ENCODE assay signal across 10 mouse cellular contexts in the genomic region with DNA sequence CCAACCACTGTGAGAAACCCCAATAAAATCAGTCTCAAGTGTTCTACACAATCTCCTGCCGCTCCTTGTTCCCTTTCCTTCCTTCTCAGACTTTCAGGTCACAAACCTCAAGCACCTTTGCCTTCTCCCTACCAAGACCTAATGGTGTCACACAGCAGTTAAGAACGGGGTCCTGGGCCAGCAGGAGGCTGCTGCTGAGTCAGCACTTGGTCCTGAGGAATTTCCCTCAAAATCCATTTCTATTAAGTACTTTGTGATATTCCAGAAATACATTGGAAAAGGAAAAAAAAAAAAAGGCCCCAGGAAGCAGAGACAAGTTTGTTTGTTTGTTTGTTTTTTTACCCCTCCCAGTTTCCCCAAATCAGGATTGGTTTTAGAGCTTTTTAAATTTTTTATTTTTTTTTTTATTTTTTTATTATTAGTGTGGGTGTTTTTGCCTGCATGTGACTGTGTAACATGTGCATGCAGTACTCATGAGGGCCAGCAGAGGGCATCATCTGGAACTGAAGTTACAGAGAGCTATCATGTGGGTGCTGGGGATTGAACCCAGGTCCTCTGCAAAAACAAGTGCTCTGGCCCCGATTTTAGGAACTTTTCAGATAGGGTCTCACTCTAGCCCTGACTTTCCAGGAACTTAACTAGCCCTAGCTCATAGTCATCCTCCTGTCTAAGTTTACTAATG. TPM values are rescaled to one million over a fixed set of nuclear protein-coding genes. Genes with fewer than 3 reads are reported as not detected.
DNase-seq lines count a peak whose midpoint lies in the region; ATAC-seq and TF ChIP-seq lines count a peak whose summit lies in the region.
"Had no signal": no experiment of that assay in that cellular context is flagged by ENCODE, and none has a peak within 500 bp of the region (broad histone marks: within the 10 kb centered on the region; RNA-seq: fewer than 3 reads in every experiment).

No protein-coding gene starts in this region.

- H3K9ac ChIP-seq in forebrain, embryonic 13.5 days, result no peak overlapping the region
- H3K9ac ChIP-seq: embryonic facial prominence, embryonic 15.5 days; liver, embryonic 13.5 days had no signal

- no peak overlapping the region for H3K4me3 ChIP-seq in layer of hippocampus, adult 2 months
- no peak overlapping the region for H3K4me3 ChIP-seq in forebrain, embryonic 13.5 days
- H3K4me3 ChIP-seq: embryonic facial prominence, embryonic 15.5 days; liver, embryonic 13.5 days had no signal

- H3K27ac ChIP-seq in layer of hippocampus, adult 2 months, result no peak overlapping the region
- no peak overlapping the region for H3K27ac ChIP-seq in forebrain, embryonic 13.5 days
- H3K27ac ChIP-seq: embryonic facial prominence, embryonic 15.5 days; liver, embryonic 13.5 days had no signal

- no peak for ATAC-seq in forebrain, embryonic 13.5 days

- peak; percentile 75 for TF ChIP-seq CTCF in layer of hippocampus, adult 2 months (conservative IDR thresholded peaks at IDR 0.05)

- WGBS in forebrain, embryonic 13.5 days, result 91% methylated on average over 3 of the region's 3 CpGs

- no peak overlapping the region for H3K4me2 ChIP-seq in forebrain, embryonic 13.5 days
- H3K4me2 ChIP-seq: embryonic facial prominence, embryonic 15.5 days; liver, embryonic 13.5 days had no signal

- no peaks in the 10 kb centered on the region for H3K27me3 ChIP-seq in forebrain, embryonic 13.5 days
- H3K27me3 ChIP-seq: embryonic facial prominence, embryonic 15.5 days; liver, embryonic 13.5 days had no signal

- DNase-seq in layer of hippocampus, adult 2 months (ENCODE audit: low spot score in 2 of 2), result no peak
- no peak for DNase-seq in layer of hippocampus, postnatal 25 days (ENCODE audit: extremely low spot score in 1 of 2, low spot score in 1 of 2)
- DNase-seq in B cell, adult 2 months, result peak; percentile 55 to 59
- peak; percentile 84 for DNase-seq in ES-CJ7 (ENCODE audit: low read depth, low spot score)
- DNase-seq in lung, postnatal 14 days, result peak; percentile 37
- no peak for DNase-seq in right cerebral cortex, adult 2 months (ENCODE audit: low spot score in 2 of 2)
- DNase-seq: liver, embryonic 13.5 days had no signal

- peaks cover 51% of the 10 kb centered on the region for H3K36me3 ChIP-seq in forebrain, embryonic 13.5 days (ENCODE audit: poor library complexity, severe bottlenecking)

- no peaks in the 10 kb centered on the region for H3K9me3 ChIP-seq in forebrain, embryonic 13.5 days (replicated peaks)
- H3K9me3 ChIP-seq: embryonic facial prominence, embryonic 15.5 days; liver, embryonic 13.5 days had no signal

- no peaks in the 10 kb centered on the region for H3K4me1 ChIP-seq in forebrain, embryonic 13.5 days

RNA-seq across cellular contexts. Expression of gene Cyp17a1, which starts 15.5 kb away (rescaled TPM):
- not detected for total RNA-seq in layer of hippocampus, adult 2 months (2021)
- total RNA-seq in layer of hippocampus, postnatal 25 days (2021), result not detected
- not detected in 2 replicates for polyA plus RNA-seq in forebrain, embryonic 13.5 days (2015; fragmentation: Nextera tagmentation; extraction: Ambion mirVana)
- total RNA-seq: heart, adult 18-20 months had no signal
- polyA plus RNA-seq: liver, embryonic 13.5 days had no signal

RNA-seq across cellular contexts. Expression of gene Borcs7, which starts 32.2 kb away (rescaled TPM):
- 10 to 100 TPM; 22.8 TPM for total RNA-seq in layer of hippocampus, adult 2 months (2021)
- total RNA-seq in layer of hippocampus, postnatal 25 days (2021), result 10 to 100 TPM; 20.2 to 20.6 TPM
- polyA plus RNA-seq in forebrain, embryonic 13.5 days (2015; fragmentation: Nextera tagmentation; extraction: Ambion mirVana), result 14.3 and 16.5 TPM in 2 replicates

RNA-seq across cellular contexts. Expression of gene As3mt, which starts 49.8 kb away (rescaled TPM):
- total RNA-seq in layer of hippocampus, adult 2 months (2021), result 10 to 100 TPM; 23.1 to 25.2 TPM
- total RNA-seq in layer of hippocampus, postnatal 25 days (2021), result 10 to 100 TPM; 22.0 to 23.8 TPM
- 16.6 and 18.0 TPM in 2 replicates for polyA plus RNA-seq in forebrain, embryonic 13.5 days (2015; fragmentation: Nextera tagmentation; extraction: Ambion mirVana)

RNA-seq across cellular contexts. Expression of gene Wbp1l, which starts 58.6 kb away (rescaled TPM):
- 10 to 100 TPM; 33.5 to 38.0 TPM for total RNA-seq in layer of hippocampus, adult 2 months (2021)
- 10 to 100 TPM; 37.8 to 37.9 TPM for total RNA-seq in layer of hippocampus, postnatal 25 days (2021)
- polyA plus RNA-seq in forebrain, embryonic 13.5 days (2015; fragmentation: Nextera tagmentation; extraction: Ambion mirVana), result 33.1 and 36.5 TPM in 2 replicates

Comparison
In these comparisons a context has a peak if more than half of its experiments do, and no peak if none do; other contexts are left out.
1. DNase-seq: peak in B cell, adult 2 months (2 of 2), ES-CJ7 (single experiment) and lung, postnatal 14 days (single experiment); none in layer of hippocampus, adult 2 months (0 of 2), layer of hippocampus, postnatal 25 days (0 of 2) and right cerebral cortex, adult 2 months (0 of 2).